Mouse (Mus musculus): ENCODE measurements around the gene Arpc5. TPM values are rescaled to one million over a fixed set of nuclear protein-coding genes. Genes with fewer than 3 reads are reported as not detected.

The Arpc5 gene
- polyA plus RNA-seq, 1 experiment from 2014 or later = 339 TPM

- Histone ChIP-seq H3K9ac (replicated peaks) (no peak overlapping the region), H3K27ac (no peak overlapping the region), H3K9me3 (no peaks in the 10 kb centered on the region), H3K36me3 (no peaks in the 10 kb centered on the region), H3K4me3 (replicated peaks) (no peak overlapping the region), H3K4me2 (replicated peaks) (no peak overlapping the region), H3K4me1 (replicated peaks) (peaks cover 8% of the 10 kb centered on the region), H3K27me3 (no peaks in the 10 kb centered on the region)
- no peak for ATAC-seq
- 91% methylated on average over 13 of the region's 13 CpGs for WGBS
Measured at GRCm38 (mm10) chr1:152800633-152801176, 34.4 kb downstream of the Arpc5 start.

GRCm38 (mm10) chr1:152804907-152805306, 38.6 kb downstream of the Arpc5 start:
- H3K27ac ChIP-seq = no peak overlapping the region
- H3K9me3 ChIP-seq = no peaks in the 10 kb centered on the region
- WGBS = 82% methylated on average over 6 of the region's 6 CpGs
- no peak overlapping the region for H3K4me3 ChIP-seq (replicated peaks)
- ATAC-seq = no peak
- no peak overlapping the region for H3K4me2 ChIP-seq (replicated peaks)
- H3K9ac ChIP-seq (replicated peaks) = no peak overlapping the region
- peaks cover 7% of the 10 kb centered on the region for H3K4me1 ChIP-seq (replicated peaks)
- no peaks in the 10 kb centered on the region for H3K36me3 ChIP-seq
- H3K27me3 ChIP-seq = no peaks in the 10 kb centered on the region

- Histone ChIP-seq H3K36me3 (no peaks in the 10 kb centered on the region), H3K4me1 (replicated peaks) (peaks cover 12% of the 10 kb centered on the region; the same call in 1 of the 2 replicates), H3K27me3 (no peaks in the 10 kb centered on the region), H3K9me3 (no peaks in the 10 kb centered on the region), H3K9ac (replicated peaks) (no peak overlapping the region), H3K4me3 (replicated peaks) (no peak overlapping the region), H3K4me2 (replicated peaks) (no peak overlapping the region), H3K27ac (no peak overlapping the region)
- no peak for ATAC-seq
- WGBS = 84% methylated on average over 18 of the region's 18 CpGs
Measured at GRCm38 (mm10) chr1:152807619-152808391, 41.5 kb downstream of the Arpc5 start.

- H3K27ac ChIP-seq = no peak overlapping the region
- ATAC-seq = no peak
- WGBS = 94% methylated on average over 2 of the region's 2 CpGs
Measured at GRCm38 (mm10) chr1:152808392-152808680, 42.0 kb downstream of the Arpc5 start.

GRCm38 (mm10) chr1:152809541-152810252, 43.4 kb downstream of the Arpc5 start:
- Histone ChIP-seq H3K4me2 (replicated peaks) (no peak overlapping the region), H3K27me3 (no peaks in the 10 kb centered on the region), H3K9me3 (no peaks in the 10 kb centered on the region), H3K27ac (no peak overlapping the region), H3K9ac (replicated peaks) (no peak overlapping the region), H3K4me3 (replicated peaks) (no peak overlapping the region), H3K36me3 (no peaks in the 10 kb centered on the region), H3K4me1 (replicated peaks) (peaks cover 12% of the 10 kb centered on the region; the same call in 1 of the 2 replicates)
- ATAC-seq = no peak
- 41% methylated on average over 8 of the region's 8 CpGs for WGBS

More at GRCm38 (mm10) chr1:152808392-152808680, 42.0 kb downstream of the Arpc5 start:
- no peaks in the 10 kb centered on the region for H3K36me3 ChIP-seq
- H3K4me2 ChIP-seq (replicated peaks) = no peak overlapping the region
- no peaks in the 10 kb centered on the region for H3K9me3 ChIP-seq
- no peaks in the 10 kb centered on the region for H3K27me3 ChIP-seq
- peaks cover 12% of the 10 kb centered on the region; the same call in 1 of the 2 replicates for H3K4me1 ChIP-seq (replicated peaks)
- no peak overlapping the region for H3K4me3 ChIP-seq (replicated peaks)
- H3K9ac ChIP-seq (replicated peaks) = no peak overlapping the region

- Histone ChIP-seq H3K27me3 (no peaks in the 10 kb centered on the region), H3K9ac (replicated peaks) (no peak overlapping the region), H3K4me3 (replicated peaks) (no peak overlapping the region), H3K27ac (no peak overlapping the region), H3K9me3 (no peaks in the 10 kb centered on the region), H3K4me2 (replicated peaks) (no peak overlapping the region), H3K36me3 (no peaks in the 10 kb centered on the region), H3K4me1 (replicated peaks) (peaks cover 23% of the 10 kb centered on the region)
- no peak for ATAC-seq
- 61% methylated on average over 13 of the region's 13 CpGs for WGBS
Measured at GRCm38 (mm10) chr1:152810533-152811439, 44.4 kb downstream of the Arpc5 start.

GRCm38 (mm10) chr1:152815265-152815701, 48.9 kb downstream of the Arpc5 start:
- 37% methylated on average over 7 of the region's 7 CpGs for WGBS
- no peaks in the 10 kb centered on the region for H3K36me3 ChIP-seq
- H3K9me3 ChIP-seq = no peaks in the 10 kb centered on the region
- H3K4me1 ChIP-seq (replicated peaks) = peaks cover 45% of the 10 kb centered on the region
- H3K4me2 ChIP-seq (replicated peaks) = no peak overlapping the region
- H3K27me3 ChIP-seq = no peaks in the 10 kb centered on the region
- H3K9ac ChIP-seq (replicated peaks) = no peak overlapping the region
- H3K4me3 ChIP-seq (replicated peaks) = no peak overlapping the region
- H3K27ac ChIP-seq = 0 out of 2 replicates have a peak overlapping the region, but pooled peaks have one; percentile 39
- peak; percentile 80 for ATAC-seq

- Histone ChIP-seq H3K9me3 (no peaks in the 10 kb centered on the region), H3K27me3 (no peaks in the 10 kb centered on the region), H3K4me3 (replicated peaks) (no peak overlapping the region), H3K9ac (replicated peaks) (no peak overlapping the region), H3K27ac (peak overlapping the region; percentile 76), H3K36me3 (no peaks in the 10 kb centered on the region), H3K4me2 (replicated peaks) (no peak overlapping the region), H3K4me1 (replicated peaks) (peaks cover 36% of the 10 kb centered on the region)
- ATAC-seq = peak; percentile 61
- 20% methylated on average over 12 of the region's 12 CpGs for WGBS
Measured at GRCm38 (mm10) chr1:152817027-152817769, 50.9 kb downstream of the Arpc5 start.

- Histone ChIP-seq H3K27ac (peak overlapping the region; percentile 69), H3K4me3 (replicated peaks) (no peak overlapping the region), H3K9me3 (no peaks in the 10 kb centered on the region), H3K4me1 (replicated peaks) (peaks cover 36% of the 10 kb centered on the region), H3K36me3 (no peaks in the 10 kb centered on the region), H3K27me3 (no peaks in the 10 kb centered on the region), H3K9ac (replicated peaks) (no peak overlapping the region), H3K4me2 (replicated peaks) (no peak overlapping the region)
- WGBS = 29% methylated on average over 10 of the region's 10 CpGs
- ATAC-seq = no peak
Measured at GRCm38 (mm10) chr1:152817794-152818193, 51.5 kb downstream of the Arpc5 start.

GRCm38 (mm10) chr1:152819558-152819957, 53.2 kb downstream of the Arpc5 start:
- Histone ChIP-seq H3K27me3 (no peaks in the 10 kb centered on the region), H3K4me2 (replicated peaks) (no peak overlapping the region), H3K27ac (no peak overlapping the region), H3K9me3 (no peaks in the 10 kb centered on the region), H3K36me3 (no peaks in the 10 kb centered on the region), H3K4me3 (replicated peaks) (no peak overlapping the region), H3K9ac (replicated peaks) (no peak overlapping the region), H3K4me1 (replicated peaks) (peaks cover 36% of the 10 kb centered on the region)
- 85% methylated on average over 6 of the region's 6 CpGs for WGBS
- ATAC-seq = no peak
